ENCODE assay signal across 28 mouse cellular contexts in the genomic region with DNA sequence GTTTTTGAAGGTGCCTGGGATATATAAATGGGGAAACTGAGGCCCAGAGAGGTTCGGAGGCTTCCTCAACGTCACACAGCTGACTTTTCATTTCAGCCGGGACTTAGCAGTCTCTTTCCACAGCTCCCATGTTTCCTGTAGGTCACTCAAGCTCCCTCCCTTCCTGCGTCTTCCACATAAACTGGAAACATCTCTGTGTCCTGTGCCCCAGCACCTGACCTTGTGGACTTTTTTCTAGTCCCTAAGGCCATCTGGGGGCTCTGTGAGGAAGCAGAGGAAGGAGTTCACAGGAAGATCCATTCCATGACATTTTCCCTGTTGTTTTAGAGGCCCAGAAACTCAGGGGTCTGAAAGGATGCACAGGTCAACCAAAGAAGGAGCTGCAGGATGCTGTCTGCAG. TPM values are rescaled to one million over a fixed set of nuclear protein-coding genes. Genes with fewer than 3 reads are reported as not detected.
A peak's percentile ranks its signal among the peaks of the same experiment; 100 is the strongest.
DNase-seq lines count a peak whose midpoint lies in the region; ATAC-seq and TF ChIP-seq lines count a peak whose summit lies in the region.
"Had no signal": no experiment of that assay in that cellular context is flagged by ENCODE, and none has a peak within 500 bp of the region (broad histone marks: within the 10 kb centered on the region; RNA-seq: fewer than 3 reads in every experiment).

No protein-coding gene starts in this region.

- H3K27ac ChIP-seq in heart, embryonic 13.5 days (replicated peaks) = peak overlapping the region; percentile 58; the same call in 1 of the 2 replicates
- H3K27ac ChIP-seq in kidney, postnatal 0 days = no peak overlapping the region
- H3K27ac ChIP-seq: forebrain, embryonic 10.5 days; heart, adult 2 months; hindbrain, postnatal 0 days; stomach, embryonic 15.5 days had no signal

- no peak overlapping the region for H3K9ac ChIP-seq in heart, embryonic 13.5 days
- H3K9ac ChIP-seq in kidney, postnatal 0 days (ENCODE audit: low read depth, low read length) = no peak overlapping the region
- H3K9ac ChIP-seq: liver, postnatal 0 days; stomach, embryonic 15.5 days had no signal

- no peak for DNase-seq in heart, adult 11 months
- DNase-seq in kidney, adult 11 months = peak; percentile 5
- DNase-seq in kidney, adult 18-20 months = no peak
- DNase-seq in kidney, postnatal 0 days (ENCODE audit: low spot score) = peak; percentile 49
- DNase-seq in kidney, postnatal 25 days = peak; percentile 12 to 54
- DNase-seq in frontal cortex, postnatal 10 days (ENCODE audit: low spot score in 2 of 2) = no peak
- DNase-seq: B cell, adult 2 months; cerebellum, adult 11 months; cerebellum, adult 9-11 months; gastrocnemius, postnatal 14 days; heart, adult 2 months; layer of hippocampus, postnatal 36 days; liver, postnatal 0 days; right cerebral cortex, adult 18-20 months; right cerebral cortex, postnatal 4 days; thymus, adult 18-20 months; thymus, postnatal 36 days had no signal

- 0 out of 2 replicates have a peak, but pooled peaks cover 4% of the 10 kb centered on the region for H3K9me3 ChIP-seq in heart, embryonic 13.5 days
- H3K9me3 ChIP-seq in kidney, postnatal 0 days (replicated peaks; ENCODE audit: low read length) = no peaks in the 10 kb centered on the region
- H3K9me3 ChIP-seq: stomach, embryonic 15.5 days had no signal

- no peaks in the 10 kb centered on the region for H3K27me3 ChIP-seq in heart, embryonic 13.5 days (replicated peaks)
- H3K27me3 ChIP-seq in kidney, postnatal 0 days (ENCODE audit: insufficient read depth, low read length) = no peaks in the 10 kb centered on the region
- H3K27me3 ChIP-seq: CH12.LX; stomach, embryonic 15.5 days had no signal

- TF ChIP-seq CTCF in kidney, postnatal 0 days (IDR thresholded peaks at IDR 0.05; ENCODE audit: low read depth) = no peak

- ATAC-seq in heart, embryonic 13.5 days (ENCODE audit: extremely low read depth, insufficient number of reproducible peaks, low FRiP score, low TSS enrichment) = no peak
- ATAC-seq in kidney, postnatal 0 days (replicated peaks; ENCODE audit: low FRiP score, low read depth) = no peak
- ATAC-seq: forebrain, embryonic 16.5 days; hindbrain, postnatal 0 days; intestine, embryonic 16.5 days; liver, postnatal 0 days; Patski had no signal

- WGBS in heart, embryonic 13.5 days = 62% methylated on average over 4 of the region's 4 CpGs
- WGBS in kidney, postnatal 0 days = 66% methylated on average over 4 of the region's 4 CpGs

- no peaks in the 10 kb centered on the region for H3K36me3 ChIP-seq in heart, embryonic 13.5 days
- no peaks in the 10 kb centered on the region for H3K36me3 ChIP-seq in kidney, postnatal 0 days (ENCODE audit: insufficient read depth, low read length)
- H3K36me3 ChIP-seq: forebrain, embryonic 10.5 days; G1E; stomach, embryonic 15.5 days had no signal

- no peak overlapping the region for H3K4me3 ChIP-seq in heart, embryonic 13.5 days
- no peak overlapping the region for H3K4me3 ChIP-seq in kidney, postnatal 0 days (replicated peaks; ENCODE audit: low read depth, low read length)
- H3K4me3 ChIP-seq: forebrain, embryonic 10.5 days; heart, adult 2 months; stomach, embryonic 15.5 days had no signal

- peaks cover 17% of the 10 kb centered on the region for H3K4me1 ChIP-seq in heart, embryonic 13.5 days
- H3K4me1 ChIP-seq in kidney, postnatal 0 days (replicated peaks; ENCODE audit: insufficient read depth, low read length) = no peaks in the 10 kb centered on the region

- no peak overlapping the region for H3K4me2 ChIP-seq in heart, embryonic 13.5 days
- H3K4me2 ChIP-seq in kidney, postnatal 0 days (ENCODE audit: low read length) = no peak overlapping the region
- H3K4me2 ChIP-seq: midbrain, embryonic 11.5 days; stomach, embryonic 15.5 days had no signal

RNA-seq across cellular contexts. Expression of a gene that starts 16.8 kb away (rescaled TPM):
- polyA plus RNA-seq in heart, embryonic 13.5 days (2015; fragmentation: Nextera tagmentation; extraction: Ambion mirVana) = 0.37 and 0.59 TPM in 2 replicates
- polyA plus RNA-seq in kidney, postnatal 0 days (2015; fragmentation: Nextera tagmentation; extraction: Ambion mirVana) = 0.36 and 0.39 TPM in 2 replicates
- polyA plus RNA-seq: G1E; liver, adult 2 months; liver, postnatal 0 days; Patski had no signal

Comparison
In these comparisons a context has a peak if more than half of its experiments do, and no peak if none do; other contexts are left out.
1. DNase-seq: peak in kidney, adult 11 months (single experiment), kidney, postnatal 0 days (single experiment) and kidney, postnatal 25 days (2 of 2); none in heart, adult 11 months (single experiment), kidney, adult 18-20 months (single experiment) and frontal cortex, postnatal 10 days (0 of 2).